Mouse (Mus musculus): ENCODE measurements at regions not wholly inside any gene's neighbourhood (a gene's known extent, or its start where the extent isn't known, plus 50 kb on each side); places are given as distances from the start of the nearest gene placed in this dataset.

DNA sequence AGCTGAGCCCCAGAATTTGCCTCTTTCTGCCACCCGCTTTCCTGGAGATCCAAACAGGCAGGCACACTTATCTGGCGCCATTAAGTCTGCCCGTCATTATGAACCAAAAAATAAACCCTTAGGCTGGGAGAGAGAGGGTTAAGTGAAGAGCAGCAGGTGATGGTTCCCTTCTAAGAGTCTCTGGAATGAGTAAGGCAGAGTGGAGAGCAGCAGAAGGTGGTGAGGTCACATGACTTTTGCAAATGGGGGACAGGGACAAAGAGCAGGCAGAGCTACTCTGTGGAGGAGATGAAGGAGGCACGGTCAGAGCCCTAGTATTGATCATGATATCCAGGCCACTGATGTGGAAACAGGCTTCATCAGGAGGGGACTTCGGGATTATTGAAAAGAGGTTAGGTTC lies 64.2 kb upstream of the Gadl1 start:
- no peak for TF ChIP-seq EP300 (IDR thresholded peaks at IDR 0.05; ENCODE audit: low read depth)
- no peak for TF ChIP-seq CTCF (IDR thresholded peaks at IDR 0.05; ENCODE audit: low read depth)
